Mouse (Mus musculus): Measurements from ENCODE around the gene Rasgef1a.

GRCm38 (mm10) chr6:118071013-118071350 is 59.7 kb downstream of the Rasgef1a start:
- TF ChIP-seq CTCF (IDR thresholded peaks at IDR 0.05; ENCODE audit: control insufficient read depth, insufficient read depth, low read length) (no peak), POLR2A (IDR thresholded peaks at IDR 0.05; ENCODE audit: borderline replicate concordance, control insufficient read depth, low read depth, low read length) (no peak)
